Mouse (Mus musculus) CH12F3 (cell line): ENCODE results near the gene Tpcn1.

Experiments
- in situ Hi-C: fragments of 300-500 bp; cut with MboI; formaldehyde crosslinking; loops from 2 replicates; pipeline ENCODE4 v1.14.3; 2020; ENCODE audit warnings: low sequenced_read_pairs

Tpcn1 gene

DNA sequence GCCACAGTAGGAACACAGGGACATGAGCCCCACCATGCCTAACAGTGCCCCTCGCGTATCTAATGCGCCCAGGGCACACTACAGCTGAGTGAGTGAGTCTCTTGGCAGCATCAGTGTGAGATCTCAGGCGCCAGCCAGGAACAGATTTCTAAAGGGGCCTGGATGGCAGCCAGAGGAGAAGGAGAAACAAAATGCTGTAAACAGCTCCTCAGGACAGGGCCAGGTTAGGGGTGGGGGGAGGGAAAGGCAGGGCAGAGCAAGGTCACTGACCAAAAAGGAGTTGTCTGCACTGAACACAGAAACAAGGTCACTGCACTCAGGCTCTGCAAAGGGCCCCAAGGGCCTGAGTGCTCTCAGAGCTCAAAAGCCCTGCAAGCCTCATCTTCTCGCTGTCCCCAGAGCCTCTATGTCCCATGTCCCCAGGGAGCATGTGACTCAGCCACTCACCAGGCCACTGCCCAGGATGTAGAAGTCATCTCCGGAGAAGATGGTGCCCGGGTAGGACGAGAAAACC lies 97.7 kb downstream of the Tpcn1 start:
- in situ Hi-C loops, result no loop called here

DNA sequence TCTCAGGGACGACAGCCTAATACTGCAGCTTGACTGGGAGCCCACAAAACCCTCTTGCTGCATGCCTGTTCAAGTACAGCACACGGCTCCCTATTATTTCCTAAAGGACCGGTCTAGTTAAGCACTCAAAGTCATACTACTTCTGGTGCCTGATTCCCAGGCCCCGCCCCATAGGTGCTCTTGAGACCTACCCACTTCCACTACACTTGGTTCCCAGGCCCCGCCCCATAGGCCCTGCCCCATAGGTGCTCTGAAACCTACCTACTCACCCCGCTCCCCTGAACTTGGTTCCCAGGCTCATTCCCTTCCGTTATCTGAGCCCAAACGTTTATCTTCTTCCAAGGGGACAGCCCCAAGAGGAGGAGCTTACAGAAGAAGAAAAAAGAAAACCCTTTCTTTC lies 100.6 kb downstream of the Tpcn1 start:
- in situ Hi-C loops, result no loop called here
